Mouse (Mus musculus) CH12.LX (cell line): ENCODE data around the gene Irak3. TPM values are rescaled to one million over a fixed set of nuclear protein-coding genes. Genes with fewer than 3 reads are reported as not detected.

ENCODE experiments used
- DNase-seq: peaks from one replicate; pipeline ENCODE4 v3.0.0-alpha.2; 2013; ENCODE audit errors: extremely low read depth
- H3K27ac ChIP-seq: 2 replicates; pipeline ENCODE4 v1.5.1; 2012; ENCODE audit warnings: low read depth, mild to moderate bottlenecking, control low read depth, moderate library complexity; ENCODE audit not compliant: insufficient read depth
- H3K27me3 ChIP-seq: replicated peaks from 2 replicates; pipeline ENCODE3; 2012; ENCODE audit warnings: inconsistent platforms
- H3K36me3 ChIP-seq, 2 experiments: replicated peaks in 1 of 2; 2 replicates each; pipeline versions ENCODE3 to v1.6.1; 2012; ENCODE audit warnings: inconsistent platforms in 1 of 2, low read length in 1 of 2, mild to moderate bottlenecking in 1 of 2, mixed read lengths in 1 of 2, moderate library complexity in 1 of 2; ENCODE audit not compliant: control insufficient read depth in 1 of 2, insufficient read depth in 1 of 2
- H3K4me1 ChIP-seq, 2 experiments: 2 replicates each; pipeline ENCODE4 v1.6.1; 2012; ENCODE audit warnings: inconsistent platforms in 1 of 2, moderate library complexity in 1 of 2; ENCODE audit not compliant: insufficient read depth in 2 of 2, control insufficient read depth in 1 of 2
- H3K4me2 ChIP-seq: 2 replicates; pipeline ENCODE4 v1.6.1; 2012; ENCODE audit warnings: low read depth, mild to moderate bottlenecking, control low read depth; ENCODE audit not compliant: poor library complexity, insufficient read depth, severe bottlenecking
- H3K4me3 ChIP-seq, 3 experiments: fragments of 150-350 bp in 1 of 3; sonication (generic) in 1 of 3; replicated peaks in 1 of 3; 2 replicates each; pipeline versions ENCODE3 to v1.5.1; 2011 to 2012; ENCODE audit warnings: low read depth in 2 of 3, low read length in 2 of 3, mild to moderate bottlenecking in 2 of 3, moderate library complexity in 2 of 3, control low read depth in 1 of 3, improper control_type of control experiment in 1 of 3, inconsistent platforms in 1 of 3, mixed read lengths in 1 of 3; ENCODE audit not compliant: poor library complexity in 1 of 3
- H3K79me2 ChIP-seq: replicated peaks from 2 replicates; pipeline ENCODE4 v1.6.1; 2012; ENCODE audit warnings: mild to moderate bottlenecking, moderate library complexity; ENCODE audit not compliant: control insufficient read depth, poor library complexity, insufficient read depth, severe bottlenecking; ENCODE audit errors: extremely low read depth
- H3K9ac ChIP-seq: 2 replicates; pipeline ENCODE4 v1.6.1; 2012; ENCODE audit warnings: low read depth, mild to moderate bottlenecking, control low read depth, moderate library complexity; ENCODE audit not compliant: insufficient read depth
- H3K9me3 ChIP-seq: replicated peaks from 2 replicates; pipeline ENCODE3; 2012; ENCODE audit warnings: low read length, inconsistent platforms, mixed read lengths
- BHLHE40 ChIP-seq: IDR thresholded peaks from 2 replicates; pipeline ENCODE4 v1.6.1; 2011; ENCODE audit warnings: mild to moderate bottlenecking, low read depth, low read length, improper control_type of control experiment
- CHD2 ChIP-seq: IDR thresholded peaks from 2 replicates; pipeline ENCODE4 v1.6.1; 2011; ENCODE audit warnings: low read length, improper control_type of control experiment
- CTCF ChIP-seq, 2 experiments: IDR thresholded peaks in 1 of 2; conservative IDR thresholded peaks in 1 of 2; 2 replicates each; pipeline ENCODE4 v1.5.1; 2011 to 2012; ENCODE audit warnings: low read depth in 2 of 2, low read length in 2 of 2, improper control_type of control experiment in 1 of 2, inconsistent platforms in 1 of 2, mild to moderate bottlenecking in 1 of 2, moderate library complexity in 1 of 2
- E2F4 ChIP-seq: IDR thresholded peaks from 2 replicates; pipeline ENCODE4 v1.6.1; 2011; ENCODE audit warnings: low read depth, low read length, improper control_type of control experiment; ENCODE audit not compliant: insufficient replicate concordance
- ELF1 ChIP-seq: IDR thresholded peaks from 2 replicates; pipeline ENCODE4 v1.6.1; 2014; ENCODE audit warnings: low read depth, mild to moderate bottlenecking, inconsistent platforms, low read length, improper control_type of control experiment
- EP300 ChIP-seq: IDR thresholded peaks from 2 replicates; pipeline ENCODE4 v1.6.1; 2011; ENCODE audit warnings: low read length, improper control_type of control experiment
- ETS1 ChIP-seq: conservative IDR thresholded peaks from 2 replicates; pipeline ENCODE4 v1.6.1; 2012; ENCODE audit warnings: low read depth, mild to moderate bottlenecking, inconsistent platforms, low read length, improper control_type of control experiment, moderate library complexity
- HCFC1 ChIP-seq: IDR thresholded peaks from 2 replicates; pipeline ENCODE4 v1.6.1; 2012; ENCODE audit warnings: low read depth, mild to moderate bottlenecking, inconsistent platforms, low read length, improper control_type of control experiment
- IRF4 ChIP-seq: IDR thresholded peaks from 2 replicates; pipeline ENCODE4 v1.6.1; 2014; ENCODE audit warnings: low read depth, mild to moderate bottlenecking, inconsistent platforms, low read length, improper control_type of control experiment
- JUND ChIP-seq: conservative IDR thresholded peaks from 2 replicates; pipeline ENCODE4 v1.6.1; 2011; ENCODE audit warnings: low read depth, low read length, improper control_type of control experiment
- KAT2A ChIP-seq: IDR thresholded peaks from 2 replicates; pipeline ENCODE4 v1.6.1; 2012; ENCODE audit warnings: low read length, improper control_type of control experiment, inconsistent platforms; ENCODE audit not compliant: insufficient replicate concordance
- MAFK ChIP-seq: IDR thresholded peaks from 2 replicates; pipeline ENCODE4 v1.6.1; 2011; ENCODE audit warnings: low read length, improper control_type of control experiment; ENCODE audit not compliant: insufficient replicate concordance
- MAX ChIP-seq: IDR thresholded peaks from 2 replicates; pipeline ENCODE4 v1.6.1; 2011; ENCODE audit warnings: low read length, improper control_type of control experiment
- MAZ ChIP-seq: IDR thresholded peaks from 2 replicates; pipeline ENCODE4 v1.6.1; 2012; ENCODE audit warnings: low read depth, mild to moderate bottlenecking, inconsistent platforms, low read length, improper control_type of control experiment, moderate library complexity
- NRF1 ChIP-seq: IDR thresholded peaks from 2 replicates; pipeline ENCODE4 v1.6.1; 2014; ENCODE audit warnings: low read depth, mild to moderate bottlenecking, inconsistent platforms, low read length, improper control_type of control experiment, moderate library complexity
- RAD21 ChIP-seq: IDR thresholded peaks from 2 replicates; pipeline ENCODE4 v1.6.1; 2011; ENCODE audit warnings: low read depth, mild to moderate bottlenecking, low read length, improper control_type of control experiment, moderate library complexity
- SIN3A ChIP-seq: IDR thresholded peaks from 2 replicates; pipeline ENCODE4 v1.6.1; 2012; ENCODE audit warnings: low read length, improper control_type of control experiment, inconsistent platforms
- SMC3 ChIP-seq: IDR thresholded peaks from 2 replicates; pipeline ENCODE4 v1.6.1; 2011; ENCODE audit warnings: low read depth, low read length, improper control_type of control experiment
- USF1 ChIP-seq: IDR thresholded peaks from 2 replicates; pipeline ENCODE4 v1.6.1; 2014; ENCODE audit warnings: low read depth, mild to moderate bottlenecking, inconsistent platforms, low read length, improper control_type of control experiment
- ZC3H11A ChIP-seq: IDR thresholded peaks from 2 replicates; pipeline ENCODE4 v1.6.1; 2012; ENCODE audit warnings: low read depth, mild to moderate bottlenecking, inconsistent platforms, low read length, improper control_type of control experiment
- ZMIZ1 ChIP-seq: IDR thresholded peaks from 2 replicates; pipeline ENCODE4 v1.6.1; 2012; ENCODE audit warnings: low read depth, mild to moderate bottlenecking, inconsistent platforms, low read length, improper control_type of control experiment
- dilution Hi-C: fragments of 300-500 bp; cut with MboI; formaldehyde crosslinking; loops from 2 replicates; pipeline ENCODE4 v1.14.3; 2020; ENCODE audit warnings: low sequenced_read_pairs; ENCODE audit not compliant: extremely low pct_unique_long_range_greater_than_20kb, extremely low pct_ligation_motif_present
- in situ Hi-C: fragments of 300-500 bp; cut with MboI; formaldehyde crosslinking; loops from 3 replicates; pipeline ENCODE4 v1.14.3; 2019; ENCODE audit warnings: low sequenced_read_pairs, low pct_ligation_motif_present, low pct_unique_long_range_greater_than_20kb, mixed read lengths
- polyA plus RNA-seq: library from polyadenylated mRNA; unstranded; fragments of >175 nt; gene quantifications from 2 replicates; pipeline ENCODE4 v1.2.1, GENCODE M21; 2012; ENCODE audit warnings: low read depth; ENCODE audit not compliant: insufficient read length
- total RNA-seq, 2 experiments: library from RNA; depleted of rRNA; stranded (reverse); fragments of 300-350 nt in 1 of 2; fragments of >200 nt in 1 of 2; gene quantifications; 2 replicates each; pipeline ENCODE4 v1.2.3; 2012 to 2014

Irak3 gene
- total and polyA plus RNA-seq, 3 experiments, result 0.50 to 3.1 (median 1.1) TPM

- Histone ChIP-seq H3K36me3 (peaks cover 2 to 4% of the 10 kb centered on the region in 2 experiments), H3K4me3 (peak overlapping the region; percentile 47 to 60 (median 52)), H3K27ac (peak overlapping the region; percentile 84)
Observed at GRCm38 (mm10) chr10:120164931-120165792, 36.8 kb downstream of the Irak3 start.

GRCm38 (mm10) chr10:120163490-120163889 is 38.4 kb downstream of the Irak3 start:
- no peak for TF ChIP-seq MAFK
- no peak for TF ChIP-seq KAT2A
- TF ChIP-seq SIN3A, result no peak
- TF ChIP-seq HCFC1, result no peak
- TF ChIP-seq BHLHE40, result no peak
- no peak for TF ChIP-seq ZC3H11A
- TF ChIP-seq MAX, result no peak
- TF ChIP-seq ETS1, result no peak
- TF ChIP-seq JUND, result no peak
- TF ChIP-seq SMC3, result no peak
- TF ChIP-seq ZMIZ1, result no peak
- no peak for TF ChIP-seq EP300
- no peak for TF ChIP-seq MAZ
- no peak for TF ChIP-seq ELF1
- TF ChIP-seq RAD21, result no peak
- TF ChIP-seq IRF4, result no peak
- TF ChIP-seq E2F4, result no peak
- no peak for TF ChIP-seq NRF1
- peaks cover 2 to 4% of the 10 kb centered on the region in 2 experiments for H3K36me3 ChIP-seq
- in situ Hi-C loops, result no loop called here
- DNase-seq, result no peak
- no peaks in the 10 kb centered on the region for H3K79me2 ChIP-seq
- no peak overlapping the region for H3K27ac ChIP-seq
- H3K9me3 ChIP-seq, result no peaks in the 10 kb centered on the region
- H3K4me1 ChIP-seq, result peaks cover 4 to 38% of the 10 kb centered on the region in 2 experiments
- no peak overlapping the region for H3K9ac ChIP-seq
- no peaks in the 10 kb centered on the region for H3K27me3 ChIP-seq
- no peak overlapping the region for H3K4me3 ChIP-seq
- H3K4me2 ChIP-seq, result no peak overlapping the region
- dilution Hi-C loops, result no loop called here

More at GRCm38 (mm10) chr10:120164931-120165792, 36.8 kb downstream of the Irak3 start:
- no peaks in the 10 kb centered on the region for H3K9me3 ChIP-seq
- dilution Hi-C loops, result no loop called here
- no peaks in the 10 kb centered on the region for H3K79me2 ChIP-seq
- DNase-seq, result peak; percentile 21
- H3K4me1 ChIP-seq, result peaks cover 4 to 38% of the 10 kb centered on the region in 2 experiments
- peak overlapping the region; percentile 27; the same call in 1 of the 2 replicates for H3K9ac ChIP-seq
- no peaks in the 10 kb centered on the region for H3K27me3 ChIP-seq
- in situ Hi-C loops, result no loop called here
- peak; percentile 54; the same call in 1 of the 2 replicates for TF ChIP-seq CHD2
- no peak for TF ChIP-seq KAT2A
- TF ChIP-seq USF1, result no peak
- TF ChIP-seq CTCF (conservative IDR thresholded peaks at IDR 0.05 in 1 of 2, IDR thresholded peaks at IDR 0.05 in 1 of 2; ENCODE audit: low read depth in 2 of 2, low read length in 2 of 2), result no peak
- peak overlapping the region; percentile 74 for H3K4me2 ChIP-seq
